Mouse (Mus musculus) kidney, adult 2 months (tissue): ENCODE measurements around the gene Ell.

Source experiments
- CTCF ChIP-seq: fragments of 200-500 bp; conservative IDR thresholded peaks from 2 replicates; pipeline ENCODE4 v1.5.1; 2011; ENCODE audit warnings: low read depth, mild to moderate bottlenecking, control low read depth, low read length, moderate library complexity, mixed read lengths; ENCODE audit not compliant: insufficient read depth, insufficient read length
- POLR2A ChIP-seq: fragments of 200-500 bp; IDR thresholded peaks from one replicate; pipeline ENCODE4 v1.6.1; 2011; ENCODE audit warnings: low read depth, low read length, control low read depth

DNA sequence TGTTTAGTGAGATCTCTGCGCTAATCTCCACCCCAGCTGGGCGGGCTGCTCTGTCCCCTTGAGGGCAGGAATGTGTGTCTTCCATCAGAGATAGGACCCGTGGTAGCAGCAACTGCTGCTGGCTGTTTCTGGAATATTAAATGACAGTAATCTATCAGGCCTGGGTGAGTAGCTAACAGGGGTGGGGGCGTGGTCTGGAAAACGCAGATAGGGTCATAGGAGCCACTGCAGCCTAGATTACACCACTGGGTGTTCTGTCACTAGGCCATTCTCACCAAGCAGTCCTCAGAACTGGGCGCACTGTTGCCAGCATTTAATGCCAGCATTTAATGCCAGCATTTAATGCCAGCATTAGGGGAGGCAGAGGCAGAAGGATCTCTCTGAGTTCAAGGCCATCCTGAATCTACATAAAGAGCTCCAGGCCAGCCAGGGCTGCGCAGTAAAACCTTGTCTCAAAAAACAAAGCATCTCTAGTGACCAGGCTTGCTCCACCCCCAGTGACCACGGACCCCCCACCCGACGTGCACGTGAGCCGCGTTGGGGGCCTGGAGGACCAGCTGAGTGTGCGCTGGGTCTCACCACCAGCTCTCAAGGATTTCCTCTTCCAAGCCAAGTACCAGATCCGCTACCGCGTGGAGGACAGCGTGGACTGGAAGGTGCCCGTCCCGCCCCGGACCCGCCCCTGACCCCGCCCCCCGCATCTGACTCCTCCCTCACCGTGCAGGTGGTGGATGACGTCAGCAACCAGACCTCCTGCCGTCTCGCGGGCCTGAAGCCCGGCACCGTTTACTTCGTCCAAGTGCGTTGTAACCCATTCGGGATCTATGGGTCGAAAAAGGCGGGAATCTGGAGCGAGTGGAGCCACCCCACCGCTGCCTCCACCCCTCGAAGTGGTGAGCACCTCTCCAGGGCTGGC lies 38.6 kb upstream of the Ell start:
- TF ChIP-seq CTCF (no peak), POLR2A (no peak)
